Mouse (Mus musculus) kidney, adult 2 months (tissue): ENCODE data around the gene Myo15b.

Experiments
- CTCF ChIP-seq: fragments of 200-500 bp; conservative IDR thresholded peaks from 2 replicates; pipeline ENCODE4 v1.5.1; 2011; ENCODE audit warnings: low read depth, mild to moderate bottlenecking, control low read depth, low read length, moderate library complexity, mixed read lengths; ENCODE audit not compliant: insufficient read depth, insufficient read length
- POLR2A ChIP-seq: fragments of 200-500 bp; IDR thresholded peaks from one replicate; pipeline ENCODE4 v1.6.1; 2011; ENCODE audit warnings: low read depth, low read length, control low read depth

GRCm38 (mm10) chr11:115881002-115881401, 22.8 kb downstream of the Myo15b start:
- TF ChIP-seq CTCF = peak; percentile 75
- no peak for TF ChIP-seq POLR2A
